Mouse (Mus musculus) forebrain, embryonic 16.5 days (tissue): ENCODE data around the gene Cxxc4. TPM values are rescaled to one million over a fixed set of nuclear protein-coding genes. Genes with fewer than 3 reads are reported as not detected.

ENCODE experiments used
- ATAC-seq: fragments of 200-750 bp; cut with Nextera tagmentation; 2 replicates; pipeline ENCODE4 v1.8.0; 2017; ENCODE audit warnings: mild to moderate bottlenecking, moderate library complexity
- H3K27ac ChIP-seq: fragments of 300-500 bp; sonication (generic); 2 replicates; pipeline ENCODE4 v1.5.1; 2014; ENCODE audit warnings: low read length, control low read depth
- H3K27me3 ChIP-seq: fragments of 300-500 bp; sonication (generic); replicated peaks from 2 replicates; pipeline ENCODE4 v1.6.1; 2014; ENCODE audit warnings: low read length; ENCODE audit not compliant: control insufficient read depth, insufficient read depth
- H3K36me3 ChIP-seq: fragments of 300-500 bp; sonication (generic); 2 replicates; pipeline ENCODE4 v1.6.1; 2014; ENCODE audit not compliant: control insufficient read depth, insufficient read depth
- H3K4me1 ChIP-seq: fragments of 300-500 bp; sonication (generic); replicated peaks from 2 replicates; pipeline ENCODE4 v1.6.1; 2014; ENCODE audit warnings: low read length; ENCODE audit not compliant: control insufficient read depth, insufficient read depth
- H3K4me2 ChIP-seq: fragments of 300-500 bp; sonication (generic); 2 replicates; pipeline ENCODE4 v1.6.1; 2014; ENCODE audit warnings: mild to moderate bottlenecking, low read length, control low read depth
- H3K4me3 ChIP-seq: fragments of 300-500 bp; sonication (generic); replicated peaks from 2 replicates; pipeline ENCODE4 v1.5.1; 2014; ENCODE audit warnings: mild to moderate bottlenecking, low read length, control low read depth
- H3K9ac ChIP-seq: fragments of 300-500 bp; sonication (generic); replicated peaks from 2 replicates; pipeline ENCODE4 v1.6.1; 2014; ENCODE audit warnings: low read depth, low read length, control low read depth
- H3K9me3 ChIP-seq: fragments of 300-500 bp; sonication (generic); 2 replicates; pipeline ENCODE4 v1.6.1; 2016; ENCODE audit warnings: low read length; ENCODE audit not compliant: control insufficient read depth
- WGBS: fragments of 180-500 bp; shearing (Covaris S2); extraction: QIAGEN DNeasy Blood & Tissue Kit; methylation state at CpG from one replicate; pipeline ENCODE4 v1.1.7; 2014; 5-methylcytosine and 5-hydroxymethylcytosine counted together
- polyA plus RNA-seq: library from polyadenylated mRNA; unstranded; fragments of >200 nt; fragmentation: Nextera tagmentation; extraction: Ambion mirVana; gene quantifications from 2 replicates; pipeline ENCODE4 v1.2.1, GENCODE M21; 2015

Gene Cxxc4
- polyA plus RNA-seq, 1 experiment from 2014 or later: 15.3 TPM

- no peaks in the 10 kb centered on the region for H3K36me3 ChIP-seq
- no peak overlapping the region for H3K4me2 ChIP-seq
- H3K4me3 ChIP-seq: no peak overlapping the region
- no peaks in the 10 kb centered on the region for H3K9me3 ChIP-seq
- H3K27ac ChIP-seq: no peak overlapping the region
- peak; percentile 84 for ATAC-seq
- H3K27me3 ChIP-seq: no peaks in the 10 kb centered on the region
- H3K9ac ChIP-seq: no peak overlapping the region
- no peaks in the 10 kb centered on the region for H3K4me1 ChIP-seq
- WGBS: 53% methylated on average over 7 of the region's 7 CpGs
Observed at GRCm38 (mm10) chr3:134223956-134224355, 12.3 kb upstream of the Cxxc4 start.

GRCm38 (mm10) chr3:134225928-134226327, 10.4 kb upstream of the Cxxc4 start:
- Histone ChIP-seq H3K9me3 (no peaks in the 10 kb centered on the region), H3K4me2 (no peak overlapping the region), H3K4me1 (no peaks in the 10 kb centered on the region), H3K36me3 (no peaks in the 10 kb centered on the region), H3K4me3 (no peak overlapping the region), H3K27me3 (no peaks in the 10 kb centered on the region), H3K9ac (no peak overlapping the region), H3K27ac (no peak overlapping the region)
- no peak for ATAC-seq
- WGBS: 99% methylated on average over 3 of the region's 3 CpGs

- Histone ChIP-seq H3K4me1 (peaks cover 2% of the 10 kb centered on the region; the same call in 1 of the 2 replicates), H3K9ac (no peak overlapping the region), H3K4me2 (no peak overlapping the region), H3K27ac (no peak overlapping the region), H3K27me3 (no peaks in the 10 kb centered on the region), H3K9me3 (no peaks in the 10 kb centered on the region), H3K36me3 (no peaks in the 10 kb centered on the region), H3K4me3 (no peak overlapping the region)
- ATAC-seq: no peak
- 84% methylated on average over 2 of the region's 2 CpGs for WGBS
Observed at GRCm38 (mm10) chr3:134232753-134233152, 3.5 kb upstream of the Cxxc4 start.

GRCm38 (mm10) chr3:134235491-134236413, 532 bp upstream of the Cxxc4 start:
- peak; percentile 75 for ATAC-seq
- H3K36me3 ChIP-seq: no peaks in the 10 kb centered on the region
- peak overlapping the region; percentile 52 for H3K4me3 ChIP-seq
- no peaks in the 10 kb centered on the region for H3K27me3 ChIP-seq
- H3K4me1 ChIP-seq: peaks cover 11% of the 10 kb centered on the region
- H3K4me2 ChIP-seq: peak overlapping the region; percentile 63
- H3K27ac ChIP-seq: peak overlapping the region; percentile 86
- peak overlapping the region; percentile 58 for H3K9ac ChIP-seq
- no peaks in the 10 kb centered on the region for H3K9me3 ChIP-seq
- under 1% methylated on average over 29 of the region's 55 CpGs for WGBS

- Histone ChIP-seq H3K9ac (peak overlapping the region; percentile 30), H3K27me3 (no peaks in the 10 kb centered on the region), H3K27ac (peak overlapping the region; percentile 86), H3K9me3 (no peaks in the 10 kb centered on the region), H3K4me1 (peaks cover 18% of the 10 kb centered on the region), H3K36me3 (no peaks in the 10 kb centered on the region), H3K4me3 (peak overlapping the region; percentile 52), H3K4me2 (peak overlapping the region; percentile 63)
- 22% methylated on average over 3 of the region's 3 CpGs for WGBS
- no peak for ATAC-seq
Observed at GRCm38 (mm10) chr3:134237113-134237805, 975 bp downstream of the Cxxc4 start.

- WGBS: 1% methylated on average over 14 of the region's 14 CpGs
- ATAC-seq: peak; percentile 11; the same call in 1 of the 2 replicates
- Histone ChIP-seq H3K27me3 (no peaks in the 10 kb centered on the region), H3K4me3 (peak overlapping the region; percentile 73), H3K9me3 (no peaks in the 10 kb centered on the region), H3K4me1 (peaks cover 20% of the 10 kb centered on the region), H3K36me3 (no peaks in the 10 kb centered on the region), H3K4me2 (peak overlapping the region; percentile 86), H3K9ac (peak overlapping the region; percentile 80), H3K27ac (peak overlapping the region; percentile 95)
Observed at GRCm38 (mm10) chr3:134238621-134239310, 2.5 kb downstream of the Cxxc4 start.

- Histone ChIP-seq H3K36me3 (no peaks in the 10 kb centered on the region), H3K27ac (peak overlapping the region; percentile 95), H3K9ac (peak overlapping the region; percentile 80), H3K4me2 (peak overlapping the region; percentile 86), H3K4me3 (peak overlapping the region; percentile 73), H3K4me1 (peaks cover 22% of the 10 kb centered on the region), H3K27me3 (no peaks in the 10 kb centered on the region), H3K9me3 (no peaks in the 10 kb centered on the region)
- ATAC-seq: peak; percentile 51
- WGBS: under 1% methylated on average over 37 of the region's 51 CpGs
Observed at GRCm38 (mm10) chr3:134239321-134239970, 3.2 kb downstream of the Cxxc4 start.

- WGBS: under 1% methylated on average over 27 of the region's 61 CpGs
- peak overlapping the region; percentile 73 for H3K4me3 ChIP-seq
- ATAC-seq: peak; percentile 25
Observed at GRCm38 (mm10) chr3:134239971-134240717, 3.9 kb downstream of the Cxxc4 start.

More at GRCm38 (mm10) chr3:134239971-134240717, 3.9 kb downstream of the Cxxc4 start:
- Histone ChIP-seq H3K9me3 (no peaks in the 10 kb centered on the region), H3K27me3 (no peaks in the 10 kb centered on the region), H3K4me1 (peaks cover 20% of the 10 kb centered on the region), H3K4me2 (peak overlapping the region; percentile 86), H3K36me3 (no peaks in the 10 kb centered on the region), H3K9ac (peak overlapping the region; percentile 80), H3K27ac (peak overlapping the region; percentile 95)
